Mouse (Mus musculus): Measurements from ENCODE around the gene Slc6a6.

- TF ChIP-seq ZC3H11A (IDR thresholded peaks at IDR 0.05; ENCODE audit: low read depth, low read length) (no peak), BHLHE40 (IDR thresholded peaks at IDR 0.05; ENCODE audit: low read depth, low read length) (no peak), MAFK (IDR thresholded peaks at IDR 0.05; ENCODE audit: insufficient replicate concordance, low read length) (no peak), EP300 (IDR thresholded peaks at IDR 0.05; ENCODE audit: low read length) (no peak), POLR2A (IDR thresholded peaks at IDR 0.05; ENCODE audit: low read depth, low read length) (no peak), USF2 (conservative IDR thresholded peaks at IDR 0.05; ENCODE audit: low read depth, low read length) (no peak), CTCF (conservative IDR thresholded peaks at IDR 0.05 in 1 of 2, IDR thresholded peaks at IDR 0.05 in 1 of 2; ENCODE audit: low read depth in 2 of 2, low read length in 2 of 2) (no peak), RAD21 (IDR thresholded peaks at IDR 0.05; ENCODE audit: low read depth, low read length) (no peak)
Measured at GRCm38 (mm10) chr6:91707886-91708564, 24.2 kb downstream of the Slc6a6 start.
